Comparison of ENCODE assay signal across 9 mouse cellular contexts in genomic region chr10:62724936-62725335, GRCm38 (mm10). TPM values are rescaled to one million over a fixed set of nuclear protein-coding genes. Genes with fewer than 3 reads are reported as not detected.
DNase-seq lines count a peak whose midpoint lies in the region; ATAC-seq lines count a peak whose summit lies in the region.
"Had no signal": no experiment of that assay in that cellular context is flagged by ENCODE, and none has a peak within 500 bp of the region (broad histone marks: within the 10 kb centered on the region; RNA-seq: fewer than 3 reads in every experiment).

No protein-coding gene starts in this region.

- H3K4me1 ChIP-seq in heart, embryonic 13.5 days = peaks cover 12% of the 10 kb centered on the region
- peaks cover 14% of the 10 kb centered on the region for H3K4me1 ChIP-seq in embryonic facial prominence, embryonic 12.5 days
- 0 out of 2 replicates have a peak, but pooled peaks cover 4% of the 10 kb centered on the region for H3K4me1 ChIP-seq in intestine, embryonic 14.5 days (replicated peaks; ENCODE audit: control insufficient read depth, insufficient read depth, low read length)

- H3K9me3 ChIP-seq in heart, embryonic 13.5 days = no peaks in the 10 kb centered on the region
- no peaks in the 10 kb centered on the region for H3K9me3 ChIP-seq in embryonic facial prominence, embryonic 12.5 days
- H3K9me3 ChIP-seq in intestine, embryonic 14.5 days (ENCODE audit: control insufficient read depth, low read length) = no peaks in the 10 kb centered on the region

- peaks cover 45% of the 10 kb centered on the region for H3K27me3 ChIP-seq in heart, embryonic 13.5 days (replicated peaks)
- H3K27me3 ChIP-seq in embryonic facial prominence, embryonic 12.5 days = peaks cover 11% of the 10 kb centered on the region; the same call in 1 of the 2 replicates
- peaks cover 9% of the 10 kb centered on the region; the same call in 1 of the 2 replicates for H3K27me3 ChIP-seq in intestine, embryonic 14.5 days (replicated peaks; ENCODE audit: control insufficient read depth, insufficient read depth, low read length)

- peak overlapping the region; percentile 96 for H3K4me2 ChIP-seq in heart, embryonic 13.5 days
- peak overlapping the region; percentile 91 for H3K4me2 ChIP-seq in embryonic facial prominence, embryonic 12.5 days (replicated peaks)
- H3K4me2 ChIP-seq in intestine, embryonic 14.5 days (ENCODE audit: low read length) = peak overlapping the region; percentile 91

- H3K27ac ChIP-seq in heart, embryonic 13.5 days (replicated peaks) = no peak overlapping the region
- no peak overlapping the region for H3K27ac ChIP-seq in embryonic facial prominence, embryonic 12.5 days
- no peak overlapping the region for H3K27ac ChIP-seq in intestine, embryonic 14.5 days (ENCODE audit: low read depth)

- no peak overlapping the region for H3K9ac ChIP-seq in heart, embryonic 13.5 days
- peak overlapping the region; percentile 24; the same call in 1 of the 2 replicates for H3K9ac ChIP-seq in embryonic facial prominence, embryonic 12.5 days
- H3K9ac ChIP-seq in intestine, embryonic 14.5 days (ENCODE audit: low read length) = no peak overlapping the region

- ATAC-seq in heart, embryonic 13.5 days (ENCODE audit: extremely low read depth, insufficient number of reproducible peaks, low FRiP score, low TSS enrichment) = no peak
- ATAC-seq in embryonic facial prominence, embryonic 12.5 days (ENCODE audit: insufficient number of reproducible peaks, insufficient read depth, low FRiP score, low TSS enrichment) = no peak
- ATAC-seq in intestine, embryonic 14.5 days (replicated peaks; ENCODE audit: low FRiP score, low TSS enrichment, low read depth) = no peak

- intact Hi-C loops in heart, postnatal 25 days (cut with DNase I) = no loop called here

- H3K4me3 ChIP-seq in heart, embryonic 13.5 days = peak overlapping the region; percentile 72
- H3K4me3 ChIP-seq in embryonic facial prominence, embryonic 12.5 days = peak overlapping the region; percentile 81
- H3K4me3 ChIP-seq in intestine, embryonic 14.5 days (ENCODE audit: low read depth, low read length) = no peak overlapping the region

- H3K36me3 ChIP-seq in heart, embryonic 13.5 days = no peaks in the 10 kb centered on the region
- H3K36me3 ChIP-seq in embryonic facial prominence, embryonic 12.5 days = no peaks in the 10 kb centered on the region
- no peaks in the 10 kb centered on the region for H3K36me3 ChIP-seq in intestine, embryonic 14.5 days (ENCODE audit: control insufficient read depth, insufficient read depth, low read length)

- DNase-seq in heart, postnatal 25 days (ENCODE audit: low spot score) = no peak
- DNase-seq in intestine, embryonic 14.5 days (ENCODE audit: low spot score) = no peak
- peak; percentile 14 to 73 for DNase-seq in lung, postnatal 4 days
- no peak for DNase-seq in thymus, postnatal 0 days (ENCODE audit: low spot score)
- DNase-seq in right cerebral cortex, postnatal 14 days = no peak
- DNase-seq in spleen, postnatal 4 days (ENCODE audit: low spot score in 2 of 2) = no peak

- WGBS in heart, embryonic 13.5 days = 26% methylated on average over 7 of the region's 7 CpGs
- WGBS in embryonic facial prominence, embryonic 12.5 days = 20% methylated on average over 7 of the region's 7 CpGs
- 14% methylated on average over 7 of the region's 7 CpGs for WGBS in intestine, embryonic 14.5 days

RNA-seq across cellular contexts. Expression of gene Stox1, which starts 1.0 kb away (rescaled TPM):
- polyA plus RNA-seq in heart, embryonic 13.5 days (2015; fragmentation: Nextera tagmentation; extraction: Ambion mirVana) = 0.92 and 1.1 TPM in 2 replicates
- total RNA-seq in heart, postnatal 25 days (2021) = under 1 TPM; 0.70 to 0.89 TPM
- polyA plus RNA-seq in embryonic facial prominence, embryonic 12.5 days (2016; fragmentation: Nextera tagmentation; extraction: Ambion mirVana) = 2.4 TPM in 2 replicates
- polyA plus RNA-seq in intestine, embryonic 14.5 days (2014; fragmentation: Nextera tagmentation; extraction: Ambion mirVana) = 0.95 and 1.4 TPM in 2 replicates
- 3.6 and 3.7 TPM in 2 replicates for polyA plus RNA-seq in thymus, postnatal 0 days (2015; fragmentation: Nextera tagmentation; extraction: Ambion mirVana)
- polyA plus RNA-seq: erythroblast, embryonic 14.5 days had no signal

Comparison
In these comparisons a context has a peak if more than half of its experiments do, and no peak if none do; other contexts are left out.
1. DNase-seq: peak in lung, postnatal 4 days (2 of 2); none in heart, postnatal 25 days (single experiment), intestine, embryonic 14.5 days (single experiment), thymus, postnatal 0 days (single experiment), right cerebral cortex, postnatal 14 days (single experiment) and spleen, postnatal 4 days (0 of 2).
2. Peak in every context shown above with its lines, with median percentiles within 50 percentile points of each other: H3K4me2 ChIP-seq.